13 mouse cellular contexts compared by ENCODE assay signal in the genomic region with DNA sequence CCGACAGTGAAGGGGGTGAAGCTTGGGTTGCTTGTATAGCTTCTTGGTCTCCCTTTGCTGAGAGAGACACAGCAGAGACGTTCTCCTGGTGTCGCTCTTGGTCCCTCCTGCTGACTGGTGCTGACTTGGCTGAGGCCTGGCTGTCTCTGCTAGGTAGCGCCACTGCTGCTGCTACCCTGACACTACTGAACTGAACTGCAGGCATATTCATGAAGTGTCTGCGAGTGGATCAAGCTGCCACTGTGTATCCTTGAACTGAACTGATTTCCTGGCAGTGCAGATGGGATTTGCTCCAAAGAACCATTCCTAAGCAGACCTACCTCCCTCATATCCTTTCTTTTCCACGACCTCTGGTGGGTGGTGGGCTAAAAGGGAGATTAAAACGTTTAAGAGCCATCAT.
"Had no signal": no experiment of that assay in that cellular context is flagged by ENCODE, and none has a peak within 500 bp of the region (broad histone marks: within the 10 kb centered on the region; RNA-seq: fewer than 3 reads in every experiment).

No protein-coding gene starts in this region.

- H3K9me3 ChIP-seq: intestine, embryonic 15.5 days; liver, embryonic 13.5 days; midbrain, embryonic 12.5 days had no signal

- H3K4me2 ChIP-seq: intestine, embryonic 15.5 days; liver, embryonic 13.5 days; midbrain, embryonic 12.5 days had no signal

- ATAC-seq: intestine, embryonic 15.5 days; liver, postnatal 0 days had no signal

- H3K4me3 ChIP-seq: intestine, embryonic 15.5 days; left cerebral cortex, adult 2 months; liver, embryonic 13.5 days; midbrain, embryonic 12.5 days had no signal

- DNase-seq: kidney, adult 18-20 months; kidney, postnatal 10 days; kidney, postnatal 4 days; liver; liver, embryonic 13.5 days; liver, postnatal 0 days; right cerebral cortex, adult 18-20 months; right cerebral cortex, postnatal 25 days; thymus, postnatal 4 days had no signal

- H3K4me1 ChIP-seq: liver, embryonic 13.5 days had no signal

- H3K27me3 ChIP-seq: intestine, embryonic 15.5 days; liver, embryonic 13.5 days; midbrain, embryonic 12.5 days had no signal

- H3K27ac ChIP-seq: intestine, embryonic 15.5 days; left cerebral cortex, adult 2 months; liver, embryonic 13.5 days; midbrain, embryonic 12.5 days; stomach, postnatal 0 days had no signal

- H3K36me3 ChIP-seq: intestine, embryonic 15.5 days; liver, embryonic 13.5 days; midbrain, embryonic 12.5 days had no signal

- H3K9ac ChIP-seq: intestine, embryonic 15.5 days; liver, embryonic 13.5 days; liver, postnatal 0 days; midbrain, embryonic 12.5 days had no signal
